Mouse (Mus musculus): ENCODE data around the gene Lct. TPM values are rescaled to one million over a fixed set of nuclear protein-coding genes. Genes with fewer than 3 reads are reported as not detected.

Lct gene
- 0.46 and 0.86 TPM in 2 replicates for total RNA-seq (2014; rRNA removed)
- 0.11 and 0.35 TPM in 2 replicates for polyA plus RNA-seq (2015; fragmentation: Nextera tagmentation; extraction: Ambion mirVana)

DNA sequence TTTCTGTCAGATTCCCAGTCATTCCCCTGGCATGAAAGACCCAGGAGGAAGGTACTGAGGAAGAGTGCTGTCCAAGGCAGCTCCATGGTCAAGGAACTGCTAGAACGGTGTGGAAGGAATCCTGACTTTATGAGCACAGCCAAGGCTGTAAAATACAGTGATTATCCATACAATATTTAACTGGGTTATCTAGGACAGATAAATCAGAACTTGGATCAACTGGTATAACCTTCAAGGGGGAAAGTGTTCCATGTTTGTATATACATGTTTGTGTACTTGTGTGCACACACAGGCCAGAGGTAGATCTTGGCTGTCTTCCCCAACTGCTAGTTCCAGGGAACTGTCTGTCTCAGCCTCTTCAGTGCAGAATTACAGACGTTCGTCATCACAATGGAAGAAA, at the start of gene Lct:
Lct (minus strand) TSS at position 101 of the 400 bp plus-strand sequence.
- Histone ChIP-seq H3K27me3 (ENCODE audit: insufficient read depth, low read length) (no peaks in the 10 kb centered on the region), H3K9me3 (ENCODE audit: low read length) (no peaks in the 10 kb centered on the region), H3K4me2 (ENCODE audit: low read depth) (no peak within 1 kb of the TSS), H3K4me1 (ENCODE audit: insufficient read depth) (no peaks in the 10 kb centered on the region), H3K27ac (ENCODE audit: low read depth, low read length) (no peak within 1 kb of the TSS), H3K4me3 (ENCODE audit: low read depth, low read length) (no peak within 1 kb of the TSS), H3K9ac (no peak within 1 kb of the TSS), H3K36me3 (ENCODE audit: insufficient read depth) (peaks cover 4% of the 10 kb centered on the region; the same call in 1 of the 2 replicates)
- ATAC-seq, result no peak
- TF ChIP-seq CTCF (IDR thresholded peaks at IDR 0.05; ENCODE audit: low read depth), result no peak
- DNase-seq, result no peak
- WGBS, result 76% methylated on average over 3 of the region's 3 CpGs

DNA sequence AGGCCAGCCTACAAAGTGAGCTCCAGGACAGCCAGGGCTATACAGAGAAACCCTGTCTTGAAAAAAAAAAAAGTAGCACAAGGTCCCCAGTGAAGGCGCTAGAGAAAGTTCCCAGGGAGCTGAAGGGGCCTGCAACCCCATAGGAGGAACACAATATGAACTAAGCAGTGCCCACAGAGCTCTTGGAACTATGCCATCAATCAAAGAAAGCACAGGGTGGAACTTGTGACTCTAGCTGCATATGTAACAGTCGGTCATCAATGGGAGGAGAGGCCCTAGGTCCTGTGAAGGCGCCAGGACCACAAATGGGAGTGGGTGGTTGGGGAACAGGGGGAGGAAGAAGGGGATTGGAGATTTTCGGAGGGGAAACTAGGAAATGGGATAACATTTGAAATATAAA, 48.7 kb upstream of the Lct start:
- peaks cover 6% of the 10 kb centered on the region; the same call in 1 of the 2 replicates for H3K36me3 ChIP-seq (ENCODE audit: insufficient read depth)
- H3K4me3 ChIP-seq (ENCODE audit: low read depth, low read length), result no peak overlapping the region
- 67% methylated on average over 4 of the region's 4 CpGs for WGBS
- no peak overlapping the region for H3K27ac ChIP-seq (ENCODE audit: low read depth, low read length)
- ATAC-seq (no peak), DNase-seq (no peak)
- H3K4me2 ChIP-seq (ENCODE audit: low read depth), result no peak overlapping the region
- no peak for TF ChIP-seq CTCF (IDR thresholded peaks at IDR 0.05; ENCODE audit: low read depth)
- no peaks in the 10 kb centered on the region for H3K27me3 ChIP-seq (ENCODE audit: insufficient read depth, low read length)
- H3K9me3 ChIP-seq (ENCODE audit: low read length), result no peaks in the 10 kb centered on the region
- no peaks in the 10 kb centered on the region for H3K4me1 ChIP-seq (ENCODE audit: insufficient read depth)
- H3K9ac ChIP-seq, result no peak overlapping the region

DNA sequence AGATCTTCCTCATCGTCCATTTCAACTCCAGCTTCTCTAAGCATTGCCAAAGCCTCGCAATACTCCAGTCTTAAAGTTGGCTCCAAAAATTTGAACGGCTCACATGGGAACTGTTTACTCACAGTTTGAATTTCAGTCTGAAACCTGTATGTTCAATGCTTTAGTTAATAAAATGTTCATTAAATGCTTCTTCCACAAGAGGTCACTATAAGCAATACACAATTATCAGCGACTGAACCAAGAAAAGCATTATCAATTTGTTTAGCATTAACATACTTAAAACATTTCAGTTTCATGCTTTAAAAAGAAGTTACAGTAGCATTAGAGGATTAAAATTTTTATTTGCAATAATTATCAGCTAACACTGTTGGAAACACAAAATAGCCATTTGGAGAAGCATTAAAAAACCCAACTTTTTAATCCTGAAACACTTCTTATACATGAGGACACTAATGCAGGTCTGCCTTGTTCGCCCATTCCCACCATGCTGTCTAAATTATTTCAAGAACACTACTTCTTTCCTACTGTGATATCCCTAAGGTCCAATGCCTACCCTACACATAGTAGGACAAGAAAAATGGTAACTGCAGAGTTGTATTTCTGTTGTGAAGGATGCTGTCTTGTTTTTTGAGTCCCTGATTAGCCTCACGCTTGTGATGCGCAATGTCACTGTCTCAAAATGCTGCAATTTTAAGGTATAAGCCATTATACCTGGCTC, 44.2 kb upstream of the Lct start:
- Histone ChIP-seq H3K9me3 (ENCODE audit: low read length) (no peaks in the 10 kb centered on the region), H3K4me3 (ENCODE audit: low read depth, low read length) (no peak overlapping the region), H3K4me1 (ENCODE audit: insufficient read depth) (no peaks in the 10 kb centered on the region), H3K36me3 (ENCODE audit: insufficient read depth) (peaks cover 10% of the 10 kb centered on the region; the same call in 1 of the 2 replicates), H3K27ac (ENCODE audit: low read depth, low read length) (no peak overlapping the region), H3K4me2 (ENCODE audit: low read depth) (no peak overlapping the region), H3K27me3 (ENCODE audit: insufficient read depth, low read length) (no peaks in the 10 kb centered on the region), H3K9ac (no peak overlapping the region)
- TF ChIP-seq CTCF (IDR thresholded peaks at IDR 0.05; ENCODE audit: low read depth), result peak; percentile 69
- DNase-seq (peak; percentile 42), ATAC-seq (no peak)
- 71% methylated on average over 7 of the region's 7 CpGs for WGBS

DNA sequence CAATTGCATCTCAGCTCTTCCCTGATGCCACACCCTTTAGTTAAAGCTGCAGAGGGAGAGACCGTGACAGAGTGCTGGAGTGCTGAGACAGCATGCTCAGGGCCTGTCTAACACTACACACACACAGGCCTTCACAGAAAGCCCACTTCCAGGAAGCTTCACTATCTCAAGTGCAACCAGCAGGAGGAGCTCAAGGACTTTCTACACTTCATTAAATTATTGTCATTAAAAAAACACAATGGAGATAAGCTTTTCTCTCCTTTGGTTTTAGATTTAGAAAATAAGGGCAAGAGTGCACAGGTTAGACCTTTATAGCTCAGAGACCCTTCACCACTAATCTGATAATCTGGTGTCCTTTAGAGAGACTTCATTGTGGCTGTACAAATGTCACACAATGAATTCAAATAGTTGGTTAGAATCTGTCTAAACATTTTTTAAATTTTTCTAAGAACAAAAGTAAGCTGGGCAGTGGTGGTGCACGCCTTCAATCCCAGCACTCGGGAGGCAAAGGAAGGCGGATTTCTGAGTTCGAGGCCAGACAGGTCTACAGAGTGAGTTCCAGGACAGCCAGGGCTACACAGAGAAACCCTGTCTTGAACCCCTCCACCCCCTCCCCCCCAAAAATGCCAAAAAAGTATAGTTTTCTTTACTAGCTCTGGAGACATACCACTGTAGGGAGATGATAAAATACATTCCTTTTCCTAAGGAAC, 40.8 kb upstream of the Lct start:
- 47% methylated on average over 5 of the region's 5 CpGs for WGBS

DNA sequence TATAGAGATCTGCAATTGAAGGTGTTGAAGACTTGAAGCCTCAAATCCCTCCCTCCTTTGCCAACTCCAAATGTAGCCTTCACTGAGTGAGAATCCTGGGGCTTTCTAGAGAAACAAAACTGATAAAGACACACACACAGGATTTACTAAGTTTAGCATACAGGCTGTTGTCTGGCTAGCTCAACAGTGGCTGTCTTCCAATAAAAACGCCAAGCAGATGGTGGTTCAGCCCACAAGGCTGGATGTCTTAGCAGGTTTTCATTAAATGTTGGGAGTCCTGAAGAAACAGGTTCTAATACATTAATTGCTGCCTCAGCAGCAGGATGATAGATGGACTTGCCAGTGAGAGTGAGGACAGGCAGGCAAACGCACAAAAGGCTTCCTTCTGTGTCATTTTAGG, 32.5 kb upstream of the Lct start:
- no peaks in the 10 kb centered on the region for H3K27me3 ChIP-seq (ENCODE audit: insufficient read depth, low read length)
- no peaks in the 10 kb centered on the region for H3K4me1 ChIP-seq (ENCODE audit: insufficient read depth)
- H3K4me2 ChIP-seq (ENCODE audit: low read depth), result no peak overlapping the region
- no peak overlapping the region for H3K9ac ChIP-seq
- no peak overlapping the region for H3K4me3 ChIP-seq (ENCODE audit: low read depth, low read length)
- H3K27ac ChIP-seq (ENCODE audit: low read depth, low read length), result no peak overlapping the region
- no peak for TF ChIP-seq CTCF (IDR thresholded peaks at IDR 0.05; ENCODE audit: low read depth)
- H3K36me3 ChIP-seq (ENCODE audit: insufficient read depth), result peaks cover 21% of the 10 kb centered on the region
- WGBS, result 52% methylated on average over 2 of the region's 2 CpGs
- ATAC-seq (no peak), DNase-seq (peak; percentile 57)
- no peaks in the 10 kb centered on the region for H3K9me3 ChIP-seq (ENCODE audit: low read length)

More for the DNA sequence above, 40.8 kb upstream of the Lct start:
- H3K9me3 ChIP-seq (ENCODE audit: low read length), result no peaks in the 10 kb centered on the region
- DNase-seq (peak; percentile 86), ATAC-seq (peak; percentile 77)
- no peak overlapping the region for H3K9ac ChIP-seq
- peak; percentile 83 for TF ChIP-seq CTCF (IDR thresholded peaks at IDR 0.05; ENCODE audit: low read depth)
- no peaks in the 10 kb centered on the region for H3K4me1 ChIP-seq (ENCODE audit: insufficient read depth)
- peaks cover 18% of the 10 kb centered on the region for H3K36me3 ChIP-seq (ENCODE audit: insufficient read depth)
- no peak overlapping the region for H3K4me3 ChIP-seq (ENCODE audit: low read depth, low read length)
- H3K4me2 ChIP-seq (ENCODE audit: low read depth), result no peak overlapping the region
- H3K27me3 ChIP-seq (ENCODE audit: insufficient read depth, low read length), result no peaks in the 10 kb centered on the region
- H3K27ac ChIP-seq (ENCODE audit: low read depth, low read length), result no peak overlapping the region

GRCm38 (mm10) chr1:128359554-128360376, 31.6 kb upstream of the Lct start, which contains the start of gene Mcm6:
Gene Mcm6 (minus strand): TSS chr1:128359664.
- Histone ChIP-seq H3K4me1 (ENCODE audit: insufficient read depth) (no peaks in the 10 kb centered on the region), H3K9me3 (ENCODE audit: low read length) (no peaks in the 10 kb centered on the region), H3K27ac (ENCODE audit: low read depth, low read length) (peak within 1 kb of the TSS; percentile 62), H3K27me3 (ENCODE audit: insufficient read depth, low read length) (no peaks in the 10 kb centered on the region), H3K4me3 (ENCODE audit: low read depth, low read length) (peak within 1 kb of the TSS; percentile 63), H3K4me2 (ENCODE audit: low read depth) (peak within 1 kb of the TSS; percentile 63), H3K36me3 (ENCODE audit: insufficient read depth) (peaks cover 15% of the 10 kb centered on the region; the same call in 1 of the 2 replicates), H3K9ac (peak within 1 kb of the TSS; percentile 47)
- TF ChIP-seq CTCF (IDR thresholded peaks at IDR 0.05; ENCODE audit: low read depth), result no peak
- DNase-seq (peak; percentile 96), ATAC-seq (peak; percentile 100)
- 2% methylated on average over 38 of the region's 38 CpGs for WGBS
